In the genomic region with DNA sequence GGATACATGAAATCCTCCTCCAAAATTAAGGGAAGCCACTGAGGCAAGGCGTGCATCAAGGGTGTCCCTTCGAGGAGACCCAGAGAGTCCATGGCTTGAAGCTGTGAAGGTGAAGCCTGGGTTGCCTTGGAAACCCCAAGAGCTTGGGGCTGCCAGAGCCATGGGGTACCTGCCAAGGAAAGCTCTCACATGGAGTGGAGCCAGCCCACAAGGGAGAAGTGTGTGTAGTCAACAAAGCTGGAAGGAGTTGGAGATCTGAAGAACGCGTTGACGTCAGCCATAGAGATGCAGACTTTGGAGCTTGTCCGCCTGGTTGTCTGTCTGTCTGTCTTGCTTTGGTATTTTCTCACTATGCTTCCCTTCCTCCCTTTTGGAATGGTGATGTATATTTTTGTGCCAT, we compare ENCODE assay signal across 27 mouse cellular contexts. TPM values are rescaled to one million over a fixed set of nuclear protein-coding genes. Genes with fewer than 3 reads are reported as not detected.
A peak's percentile ranks its signal among the peaks of the same experiment; 100 is the strongest.
DNase-seq lines count a peak whose midpoint lies in the region; ATAC-seq and TF ChIP-seq lines count a peak whose summit lies in the region.
"Had no signal": no experiment of that assay in that cellular context is flagged by ENCODE, and none has a peak within 500 bp of the region (broad histone marks: within the 10 kb centered on the region; RNA-seq: fewer than 3 reads in every experiment).

No protein-coding gene starts in this region.

- no peak overlapping the region for H3K4me2 ChIP-seq in intestine, embryonic 15.5 days (replicated peaks)
- H3K4me2 ChIP-seq: forebrain, embryonic 15.5 days; hindbrain, embryonic 12.5 days; liver, embryonic 11.5 days; lung, embryonic 15.5 days had no signal

- no peaks in the 10 kb centered on the region for H3K4me1 ChIP-seq in lung, adult 2 months (ENCODE audit: control insufficient read depth, insufficient read depth, low read length)
- no peaks in the 10 kb centered on the region for H3K4me1 ChIP-seq in intestine, embryonic 15.5 days (replicated peaks)
- H3K4me1 ChIP-seq: forebrain, embryonic 15.5 days; hindbrain, embryonic 12.5 days; limb, embryonic 10.5 days; lung, embryonic 15.5 days; midbrain, embryonic 10.5 days had no signal

- H3K27me3 ChIP-seq in intestine, embryonic 15.5 days (replicated peaks), result no peaks in the 10 kb centered on the region
- H3K27me3 ChIP-seq: forebrain, embryonic 15.5 days; hindbrain, embryonic 12.5 days; lung, embryonic 15.5 days had no signal

- no peak overlapping the region for H3K4me3 ChIP-seq in lung, adult 2 months (replicated peaks; ENCODE audit: extremely low read depth, low read depth, low read length)
- H3K4me3 ChIP-seq in intestine, embryonic 15.5 days (replicated peaks), result no peak overlapping the region
- H3K4me3 ChIP-seq: forebrain, embryonic 15.5 days; hindbrain, embryonic 12.5 days; limb, embryonic 10.5 days; lung, embryonic 15.5 days; midbrain, embryonic 10.5 days had no signal

- DNase-seq in adrenal gland, adult 2 months, result peak; percentile 30
- DNase-seq in adrenal gland, adult 18-20 months (ENCODE audit: low spot score in 2 of 2), result no peak
- peak; percentile 79 for DNase-seq in heart, adult 11 months
- no peak for DNase-seq in heart, adult 8-10 months (ENCODE audit: low spot score)
- peak; percentile 15 for DNase-seq in lung, adult 2 months
- peak; percentile 34 for DNase-seq in telencephalon, adult 2 months (ENCODE audit: low read depth, low spot score)
- no peak for DNase-seq in urinary bladder, postnatal 36 days (ENCODE audit: low spot score in 2 of 2)
- DNase-seq: cerebellum, postnatal 36 days; gastrocnemius, postnatal 10 days; kidney, adult 9 months; kidney, postnatal 4 days; thymus, adult 2 months had no signal

- H3K36me3 ChIP-seq in intestine, embryonic 15.5 days, result no peaks in the 10 kb centered on the region
- H3K36me3 ChIP-seq: forebrain, embryonic 15.5 days; G1E; hindbrain, embryonic 12.5 days; limb, embryonic 10.5 days; lung, embryonic 15.5 days; midbrain, embryonic 10.5 days had no signal

- WGBS in lung, adult 2 months, result 78% methylated on average over 6 of the region's 6 CpGs
- WGBS in intestine, embryonic 15.5 days, result 88% methylated on average over 6 of the region's 6 CpGs

- ATAC-seq in intestine, embryonic 15.5 days, result no peak
- ATAC-seq: CD4-positive, CD25-positive, alpha-beta regulatory T cell, adult 4 months; forebrain, embryonic 15.5 days; inflammation-experienced regulatory T-cells, adult 6 months had no signal

- no peak overlapping the region for H3K27ac ChIP-seq in intestine, embryonic 15.5 days
- H3K27ac ChIP-seq: forebrain, embryonic 15.5 days; hindbrain, embryonic 12.5 days; limb, embryonic 10.5 days; lung, embryonic 15.5 days; midbrain, embryonic 10.5 days had no signal

- no peak for TF ChIP-seq POLR2A in lung, adult 2 months (IDR thresholded peaks at IDR 0.05; ENCODE audit: borderline replicate concordance, extremely low read depth, low read depth, low read length)

- H3K9ac ChIP-seq in intestine, embryonic 15.5 days, result no peak overlapping the region
- H3K9ac ChIP-seq: forebrain, embryonic 15.5 days; hindbrain, embryonic 12.5 days; lung, embryonic 15.5 days had no signal

- H3K9me3 ChIP-seq in intestine, embryonic 15.5 days, result no peaks in the 10 kb centered on the region
- H3K9me3 ChIP-seq: forebrain, embryonic 15.5 days; G1E; limb, embryonic 10.5 days; lung, embryonic 15.5 days; midbrain, embryonic 10.5 days had no signal

- TF ChIP-seq CTCF in lung, adult 2 months (IDR thresholded peaks at IDR 0.05; ENCODE audit: insufficient read depth, low read length), result no peak

RNA-seq across cellular contexts. Expression of a gene that starts 14.0 kb away (rescaled TPM):
- 1 to 10 TPM in 1 of 2 experiments, under 1 TPM in 1; 0.49 to 1.4 TPM for total RNA-seq in adrenal gland, adult 2 months (2021)
- polyA plus RNA-seq in adrenal gland, adult 2 months (2012; rRNA removed), result 3.2 and 5.7 TPM in 2 replicates
- 1 to 10 TPM; 1.3 to 1.7 TPM for total RNA-seq in adrenal gland, adult 18-20 months (2021)
- total RNA-seq in heart, adult 8-10 months (2022), result 1 to 10 TPM; 3.7 to 7.5 (median 5.7) TPM
- 5.5 and 7.3 TPM in 2 replicates for polyA plus RNA-seq in lung, adult 2 months (2012; rRNA removed)
- 2.2 and 2.7 TPM in 2 replicates for polyA plus RNA-seq in intestine, embryonic 15.5 days (2015; fragmentation: Nextera tagmentation; extraction: Ambion mirVana)
- total RNA-seq: G1E had no signal
- polyA plus RNA-seq: CD4-positive, CD25-positive, alpha-beta regulatory T cell, adult 4 months; forebrain, embryonic 15.5 days; G1E; inflammation-experienced regulatory T-cells, adult 6 months; liver, embryonic 11.5 days had no signal

RNA-seq across cellular contexts. Expression of a gene that starts 16.1 kb away (rescaled TPM):
- total RNA-seq in adrenal gland, adult 2 months (2021), result not detected
- polyA plus RNA-seq in adrenal gland, adult 2 months (2012; rRNA removed), result not detected in 2 replicates
- not detected for total RNA-seq in adrenal gland, adult 18-20 months (2021)
- not detected for total RNA-seq in heart, adult 8-10 months (2022)
- polyA plus RNA-seq in lung, adult 2 months (2012; rRNA removed), result not detected in 2 replicates
- not detected in 2 replicates for polyA plus RNA-seq in intestine, embryonic 15.5 days (2015; fragmentation: Nextera tagmentation; extraction: Ambion mirVana)
- total RNA-seq: adrenal gland, postnatal 36 days had no signal
- polyA plus RNA-seq: CD4-positive, CD25-positive, alpha-beta regulatory T cell, adult 4 months; heart, postnatal 0 days; hindbrain, embryonic 12.5 days; inflammation-experienced regulatory T-cells, adult 6 months; lung, embryonic 15.5 days; midbrain, embryonic 10.5 days; neural tube, embryonic 14.5 days; small intestine, adult 2 months had no signal

RNA-seq across cellular contexts. Expression of a gene that starts 24.3 kb away (rescaled TPM):
- total RNA-seq in adrenal gland, adult 2 months (2021), result under 1 TPM in 1 of 2 experiments, not detected in 1; 0.69 TPM
- 0.43 and 1.2 TPM in 2 replicates for polyA plus RNA-seq in adrenal gland, adult 2 months (2012; rRNA removed)
- 1 to 10 TPM in 1 of 2 experiments, under 1 TPM in 1; 0.60 to 5.0 TPM for total RNA-seq in adrenal gland, adult 18-20 months (2021)
- total RNA-seq in heart, adult 8-10 months (2022), result not detected
- 0.49 TPM in 1 of 2 replicates, not detected in the other for polyA plus RNA-seq in lung, adult 2 months (2012; rRNA removed)
- not detected in 2 replicates for polyA plus RNA-seq in intestine, embryonic 15.5 days (2015; fragmentation: Nextera tagmentation; extraction: Ambion mirVana)
- total RNA-seq: gastrocnemius, postnatal 10 days; layer of hippocampus, postnatal 10 days had no signal
- polyA plus RNA-seq: CD4-positive, CD25-positive, alpha-beta regulatory T cell, adult 4 months; forebrain, embryonic 15.5 days; G1E; hindbrain, embryonic 12.5 days; inflammation-experienced regulatory T-cells, adult 6 months; limb, embryonic 10.5 days; liver, embryonic 11.5 days; lung, embryonic 15.5 days; midbrain, embryonic 10.5 days; neural tube, embryonic 14.5 days had no signal

Comparison
In these comparisons a context has a peak if more than half of its experiments do, and no peak if none do; other contexts are left out.
1. DNase-seq: peak in adrenal gland, adult 2 months (single experiment), heart, adult 11 months (single experiment), lung, adult 2 months (single experiment) and telencephalon, adult 2 months (single experiment); none in adrenal gland, adult 18-20 months (0 of 2), heart, adult 8-10 months (single experiment) and urinary bladder, postnatal 36 days (0 of 2).